Mouse (Mus musculus) midbrain, embryonic 10.5 days (tissue): ENCODE measurements around the gene Cnot3. TPM values are rescaled to one million over a fixed set of nuclear protein-coding genes. Genes with fewer than 3 reads are reported as not detected.
"Not testable (repeated sequence)": the region's sequence is repeated elsewhere in the genome, so short reads cannot be mapped to it uniquely, and the experiment has no call there.

ENCODE experiments used
- DNase-seq: peaks from one replicate; pipeline ENCODE4 v3.0.0-alpha.2; 2017; ENCODE audit warnings: low spot score
- H3K27ac ChIP-seq: fragments of 300-500 bp; sonication (generic); replicated peaks from 2 replicates; pipeline ENCODE4 v1.5.1; 2016; ENCODE audit warnings: mild to moderate bottlenecking
- H3K27me3 ChIP-seq: fragments of 300-500 bp; sonication (generic); 2 replicates; pipeline ENCODE4 v1.6.1; 2016; ENCODE audit warnings: low read depth, mild to moderate bottlenecking; ENCODE audit not compliant: poor library complexity, severe bottlenecking
- H3K36me3 ChIP-seq: fragments of 300-500 bp; sonication (generic); 2 replicates; pipeline ENCODE4 v1.6.1; 2016; ENCODE audit warnings: mild to moderate bottlenecking, moderate library complexity
- H3K4me1 ChIP-seq: fragments of 300-500 bp; sonication (generic); 2 replicates; pipeline ENCODE4 v1.6.1; 2016
- H3K4me3 ChIP-seq: fragments of 300-500 bp; sonication (generic); 2 replicates; pipeline ENCODE4 v1.5.1; 2016; ENCODE audit warnings: mild to moderate bottlenecking, moderate library complexity
- H3K9me3 ChIP-seq: fragments of 300-500 bp; sonication (generic); replicated peaks from 2 replicates; pipeline ENCODE4 v1.6.1; 2016; ENCODE audit warnings: mild to moderate bottlenecking
- WGBS: fragments of 180-500 bp; shearing (Covaris S2); methylation state at CpG from one replicate; pipeline ENCODE4 v1.1.7; 2016; 5-methylcytosine and 5-hydroxymethylcytosine counted together
- polyA plus RNA-seq: library from polyadenylated mRNA; unstranded; fragments of >200 nt; fragmentation: Nextera tagmentation; extraction: Ambion mirVana; gene quantifications from 2 replicates; pipeline ENCODE4 v1.2.1, GENCODE M21; 2016

Cnot3 gene
- polyA plus RNA-seq: 75.2 and 82.7 TPM in 2 replicates

DNA sequence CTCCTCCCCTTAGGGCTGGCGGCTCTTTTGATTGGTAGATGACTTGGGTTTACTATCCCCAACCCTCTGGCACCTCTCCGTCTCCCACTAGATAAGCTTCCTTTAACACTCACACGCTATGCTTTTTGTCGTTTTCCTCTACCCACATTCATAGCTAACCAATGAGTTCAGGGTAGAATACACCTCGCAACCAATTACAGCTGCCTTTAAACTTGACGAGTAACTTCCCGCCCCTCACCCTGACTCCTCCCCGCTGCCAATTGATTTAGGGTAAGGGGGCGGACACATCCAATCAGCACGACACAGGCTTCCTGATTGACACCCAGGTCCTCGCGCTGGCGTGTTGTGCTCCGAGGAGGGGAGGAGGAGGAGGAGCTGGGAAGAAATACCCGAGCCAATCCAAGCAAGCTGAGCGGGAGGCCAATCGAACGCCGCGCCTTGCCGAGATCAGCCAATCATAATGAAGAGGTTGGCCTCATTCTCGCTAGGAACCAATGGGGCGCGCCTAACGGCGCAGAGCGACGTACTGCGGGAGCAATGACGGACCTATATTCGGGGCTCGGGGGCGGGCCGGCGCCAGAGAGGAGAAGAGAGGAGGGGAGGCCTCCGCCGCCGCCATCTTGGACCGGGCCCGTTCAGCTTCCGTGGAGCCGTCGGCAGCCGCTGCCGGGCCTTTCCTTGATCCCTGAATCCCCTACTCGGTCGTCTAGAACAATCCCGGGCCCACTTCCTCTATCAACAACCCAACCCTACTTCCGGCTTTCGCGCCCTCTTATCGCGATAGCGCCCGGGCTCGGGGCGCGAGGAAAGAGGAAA is at the start of gene Cnot3:
Gene Cnot3 (plus strand): TSS at position 597 of the 816 bp plus-strand sequence.
- WGBS: under 1% methylated on average over 58 of the region's 58 CpGs
- peak; percentile 98 for DNase-seq
- Histone ChIP-seq H3K36me3 (peaks cover 54% of the 10 kb centered on the region), H3K27ac (peak within 1 kb of the TSS; percentile 97), H3K27me3 (0 out of 2 replicates have a peak, but pooled peaks cover 6% of the 10 kb centered on the region), H3K4me3 (peak within 1 kb of the TSS; percentile 100), H3K9me3 (0 out of 2 replicates have a peak, but pooled peaks cover 3% of the 10 kb centered on the region), H3K4me1 (peaks cover 40% of the 10 kb centered on the region)

DNA sequence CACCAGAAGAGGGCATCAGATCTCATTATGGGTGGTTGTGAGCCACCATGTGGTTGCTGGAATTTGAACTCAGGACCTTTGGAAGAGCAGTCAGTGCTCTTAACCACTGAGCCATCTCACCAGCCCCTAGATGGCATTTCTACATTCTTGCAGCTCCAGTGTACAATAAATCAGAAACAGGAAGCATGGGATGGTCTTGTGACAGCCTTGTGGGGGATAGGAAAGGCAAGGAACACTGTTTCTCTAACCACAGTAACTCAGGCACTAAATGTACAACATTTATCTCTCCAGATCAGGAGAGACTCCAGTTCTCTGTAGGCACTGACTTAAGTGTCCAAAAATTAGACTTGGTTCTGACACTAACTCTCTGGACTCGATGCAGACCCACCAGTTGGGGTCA is 47.3 kb upstream of the Cnot3 start:
- H3K36me3 ChIP-seq, H3K4me3 ChIP-seq, H3K9me3 ChIP-seq, H3K27ac ChIP-seq, H3K27me3 ChIP-seq, DNase-seq, H3K4me1 ChIP-seq: not testable (repeated sequence)
- WGBS: 73% methylated on average over 1 of the region's 1 CpGs

DNA sequence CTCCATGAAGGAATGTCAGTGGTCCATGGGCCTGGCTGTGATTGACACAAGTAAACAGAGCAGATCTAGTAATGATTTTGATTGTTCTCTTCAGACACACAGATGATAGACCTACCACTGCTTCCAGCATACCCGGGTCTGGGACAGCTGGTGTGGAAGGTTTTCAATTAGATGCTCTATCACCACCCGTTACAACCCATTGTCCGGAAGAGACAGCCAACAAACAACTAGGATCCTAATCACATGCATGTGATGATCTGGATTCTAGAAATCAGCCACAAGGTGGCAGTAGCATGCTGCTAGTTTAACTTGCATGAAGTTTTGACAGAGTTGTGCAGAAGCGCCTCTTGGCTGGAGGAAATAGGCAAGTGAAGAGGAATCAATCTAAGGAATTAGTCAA is 43.9 kb upstream of the Cnot3 start:
- 22% methylated on average over 4 of the region's 4 CpGs for WGBS
- peak; percentile 64 for DNase-seq

DNA sequence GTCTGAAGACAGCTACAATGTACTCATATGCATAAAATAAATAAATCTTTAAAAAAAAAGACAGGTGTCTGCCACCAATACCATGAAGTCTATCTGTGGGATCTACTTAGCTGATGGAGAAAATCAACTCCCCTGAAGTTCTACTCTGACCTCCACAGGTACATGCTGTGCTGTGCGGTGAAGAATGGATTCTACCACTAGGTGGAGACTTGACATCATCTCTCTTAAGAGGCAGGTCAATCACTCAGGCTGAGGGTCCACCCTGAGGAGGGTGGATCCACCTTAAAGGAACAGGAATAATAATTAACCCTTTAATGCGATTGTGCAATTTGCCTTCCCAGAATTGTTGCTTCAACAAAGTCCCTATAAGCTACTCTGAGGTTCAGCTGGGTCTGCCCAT is 38.3 kb upstream of the Cnot3 start:
- DNase-seq: no peak
- H3K4me3 ChIP-seq: no peak overlapping the region
- H3K9me3 ChIP-seq: no peaks in the 10 kb centered on the region
- no peaks in the 10 kb centered on the region for H3K27me3 ChIP-seq
- H3K36me3 ChIP-seq: no peaks in the 10 kb centered on the region
- no peak overlapping the region for H3K27ac ChIP-seq
- no peaks in the 10 kb centered on the region for H3K4me1 ChIP-seq
- 26% methylated on average over 2 of the region's 2 CpGs for WGBS

More for the DNA sequence above, 43.9 kb upstream of the Cnot3 start:
- Histone ChIP-seq H3K9me3 (no peaks in the 10 kb centered on the region), H3K36me3 (no peaks in the 10 kb centered on the region), H3K27ac (no peak overlapping the region), H3K4me3 (no peak overlapping the region), H3K27me3 (no peaks in the 10 kb centered on the region), H3K4me1 (no peaks in the 10 kb centered on the region)

DNA sequence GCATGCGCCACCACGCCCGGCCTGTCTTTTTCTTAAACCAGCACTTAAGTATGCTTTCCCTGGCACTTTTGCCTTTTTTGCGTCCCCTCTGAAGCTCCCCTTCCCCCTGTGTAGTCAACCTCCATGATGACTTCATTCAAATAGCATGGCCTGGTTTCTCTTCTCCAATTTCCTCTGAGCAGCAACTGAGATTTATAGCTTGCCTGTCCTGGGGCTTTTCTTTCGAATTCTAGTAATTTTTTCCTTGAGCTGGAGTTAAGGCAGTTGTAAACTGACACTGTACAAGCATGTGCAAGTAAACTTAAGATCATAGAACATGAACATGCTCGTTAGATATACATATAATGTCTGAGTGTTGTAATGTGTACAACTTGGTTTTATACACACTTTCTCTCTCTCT is 37.7 kb upstream of the Cnot3 start:
- no peaks in the 10 kb centered on the region for H3K9me3 ChIP-seq
- H3K27ac ChIP-seq: no peak overlapping the region
- 84% methylated on average over 6 of the region's 6 CpGs for WGBS
- H3K27me3 ChIP-seq: no peaks in the 10 kb centered on the region
- no peaks in the 10 kb centered on the region for H3K36me3 ChIP-seq
- H3K4me3 ChIP-seq: no peak overlapping the region
- H3K4me1 ChIP-seq: no peaks in the 10 kb centered on the region
- no peak for DNase-seq

DNA sequence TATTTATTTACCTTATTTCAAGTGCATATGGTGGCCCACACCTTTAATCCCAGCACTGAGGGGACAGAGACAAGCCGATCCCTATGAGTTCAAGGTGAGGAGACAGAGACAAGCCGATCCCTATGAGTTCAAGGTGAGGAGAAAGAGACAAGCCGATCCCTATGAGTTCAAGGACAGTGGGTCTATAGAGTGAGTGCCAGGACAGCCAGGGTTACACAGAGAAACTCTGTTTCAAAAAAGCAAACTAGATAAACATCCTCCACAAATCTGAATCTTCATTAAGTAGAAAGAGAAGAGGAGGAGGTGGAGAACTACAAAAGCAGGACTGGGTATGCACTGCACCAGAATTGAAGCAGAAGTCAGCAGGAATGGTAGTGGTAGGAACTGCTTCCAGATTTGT is 36.4 kb upstream of the Cnot3 start:
- Histone ChIP-seq H3K27ac (no peak overlapping the region), H3K9me3 (no peaks in the 10 kb centered on the region), H3K4me3 (no peak overlapping the region), H3K4me1 (no peaks in the 10 kb centered on the region), H3K36me3 (no peaks in the 10 kb centered on the region), H3K27me3 (no peaks in the 10 kb centered on the region)
- 95% methylated on average over 3 of the region's 3 CpGs for WGBS
- DNase-seq: no peak

DNA sequence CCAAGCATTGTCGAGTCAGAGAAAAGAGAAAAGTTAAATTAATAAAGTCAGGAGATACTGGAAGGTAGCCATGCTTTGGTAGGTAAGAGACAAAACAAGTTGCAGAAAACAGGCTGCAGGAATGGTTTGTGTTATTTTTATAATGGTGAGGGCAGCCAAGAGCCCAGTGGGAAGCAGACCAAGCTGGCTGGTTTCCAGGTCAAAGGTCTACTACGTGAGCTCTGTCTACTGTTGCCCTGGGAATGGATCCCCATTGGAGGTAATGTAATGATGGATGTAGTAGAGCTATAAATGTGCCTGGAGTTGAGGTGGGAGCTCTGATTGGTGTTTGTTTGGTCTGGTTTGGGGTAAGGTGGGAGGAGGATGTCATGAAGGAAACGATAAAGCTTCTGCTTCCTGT is 36.0 kb upstream of the Cnot3 start:
- Histone ChIP-seq H3K27ac (no peak overlapping the region), H3K36me3 (no peaks in the 10 kb centered on the region), H3K4me1 (no peaks in the 10 kb centered on the region), H3K27me3 (no peaks in the 10 kb centered on the region), H3K4me3 (no peak overlapping the region), H3K9me3 (no peaks in the 10 kb centered on the region)
- 72% methylated on average over 3 of the region's 3 CpGs for WGBS
- DNase-seq: no peak

DNA sequence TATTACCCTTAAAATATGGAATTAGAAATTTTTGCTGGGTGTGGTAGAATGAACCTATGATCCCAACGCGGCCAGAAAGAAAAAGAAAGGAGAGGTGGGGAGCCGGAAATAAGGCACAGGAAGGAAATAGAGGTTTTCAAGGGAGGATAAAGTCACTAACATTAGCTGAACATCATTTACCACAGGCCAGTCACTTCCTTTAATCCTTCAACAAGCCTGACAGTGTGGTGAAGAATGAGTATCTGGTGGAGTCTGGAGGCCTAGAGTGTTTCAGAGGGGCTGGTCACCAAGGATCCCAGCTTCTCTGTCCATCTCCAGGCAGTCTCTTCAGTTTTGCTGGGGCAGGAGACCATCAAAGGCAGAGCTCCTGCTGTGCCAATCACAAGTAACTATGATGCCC is 34.6 kb upstream of the Cnot3 start:
- H3K4me3 ChIP-seq: no peak overlapping the region
- H3K36me3 ChIP-seq: no peaks in the 10 kb centered on the region
- no peak overlapping the region for H3K27ac ChIP-seq
- no peaks in the 10 kb centered on the region for H3K27me3 ChIP-seq
- no peaks in the 10 kb centered on the region for H3K9me3 ChIP-seq
- no peak for DNase-seq
- no peaks in the 10 kb centered on the region for H3K4me1 ChIP-seq
- WGBS: 88% methylated on average over 3 of the region's 3 CpGs

DNA sequence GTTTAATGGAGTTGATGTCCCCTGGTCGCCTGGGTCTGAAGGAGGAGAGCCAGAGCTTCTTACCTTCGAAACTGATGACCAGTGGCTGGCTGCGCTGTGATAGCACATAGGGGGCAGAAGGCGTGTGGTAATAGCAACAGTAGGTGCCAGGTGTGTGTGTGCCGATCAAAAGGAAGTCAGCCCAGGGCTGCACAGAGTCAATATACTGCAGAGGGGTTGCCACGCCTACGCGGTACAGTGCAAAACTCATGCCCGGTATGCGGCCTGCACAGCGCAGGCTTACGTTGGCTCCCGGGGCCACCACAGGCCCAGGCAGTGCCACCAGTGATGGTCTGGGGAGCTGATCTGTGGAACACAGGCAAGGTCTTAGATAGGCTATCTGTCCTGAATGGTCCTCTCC is 34.1 kb upstream of the Cnot3 start:
- Histone ChIP-seq H3K36me3 (no peaks in the 10 kb centered on the region), H3K4me3 (no peak overlapping the region), H3K4me1 (no peaks in the 10 kb centered on the region), H3K27ac (no peak overlapping the region), H3K9me3 (no peaks in the 10 kb centered on the region), H3K27me3 (no peaks in the 10 kb centered on the region)
- no peak for DNase-seq
- 89% methylated on average over 13 of the region's 13 CpGs for WGBS

DNA sequence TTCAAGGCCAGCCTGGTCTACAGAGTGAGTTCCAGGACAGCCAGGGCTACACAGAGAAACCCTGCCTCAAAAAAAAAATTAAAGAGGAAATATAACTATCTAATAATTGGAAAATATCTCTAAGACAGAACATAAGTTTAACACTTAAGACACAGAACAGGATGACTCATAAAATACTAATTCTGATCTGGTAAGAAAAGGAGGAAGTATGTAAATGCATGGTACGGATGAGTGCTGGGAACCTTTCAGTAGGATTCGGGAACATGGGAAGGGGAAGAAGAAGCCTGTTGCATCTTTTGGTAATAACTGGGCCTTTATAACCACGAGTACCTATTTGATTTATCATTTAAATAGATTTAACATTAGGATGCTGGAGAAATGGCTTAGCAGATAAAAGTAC is 31.0 kb upstream of the Cnot3 start:
- Histone ChIP-seq H3K27me3 (no peaks in the 10 kb centered on the region), H3K4me1 (peaks cover 6% of the 10 kb centered on the region), H3K9me3 (no peaks in the 10 kb centered on the region), H3K36me3 (peaks cover under 1% of the 10 kb centered on the region), H3K27ac (no peak overlapping the region), H3K4me3 (no peak overlapping the region)
- WGBS: 89% methylated on average over 3 of the region's 3 CpGs
- no peak for DNase-seq

DNA sequence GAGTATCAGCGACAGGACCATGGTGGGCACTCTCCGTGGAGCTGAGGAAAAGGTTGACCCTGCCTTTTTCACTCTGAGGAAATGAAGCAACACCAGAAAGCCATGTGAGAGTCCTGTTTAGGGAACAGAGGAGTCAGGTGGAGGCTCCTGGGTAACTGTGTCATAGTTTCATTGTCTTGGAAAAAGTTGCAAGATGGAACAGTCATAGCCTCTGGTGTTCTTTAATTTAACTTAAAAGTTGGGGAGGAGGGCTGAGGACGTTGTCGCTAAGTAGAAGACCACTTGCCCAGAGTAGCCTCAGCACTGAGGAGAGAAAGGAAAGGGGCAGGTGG is 29.0 kb upstream of the Cnot3 start, which contains the start of gene Oscar:
Gene Oscar (minus strand): TSS at position 101 of the 332 bp plus-strand sequence.
- Histone ChIP-seq H3K27ac (no peak within 1 kb of the TSS), H3K9me3 (no peaks in the 10 kb centered on the region), H3K27me3 (no peaks in the 10 kb centered on the region), H3K36me3 (peaks cover 21% of the 10 kb centered on the region), H3K4me1 (peaks cover 6% of the 10 kb centered on the region), H3K4me3 (peak within 1 kb of the TSS; percentile 87)
- DNase-seq: no peak
- WGBS: 82% methylated on average over 4 of the region's 4 CpGs

DNA sequence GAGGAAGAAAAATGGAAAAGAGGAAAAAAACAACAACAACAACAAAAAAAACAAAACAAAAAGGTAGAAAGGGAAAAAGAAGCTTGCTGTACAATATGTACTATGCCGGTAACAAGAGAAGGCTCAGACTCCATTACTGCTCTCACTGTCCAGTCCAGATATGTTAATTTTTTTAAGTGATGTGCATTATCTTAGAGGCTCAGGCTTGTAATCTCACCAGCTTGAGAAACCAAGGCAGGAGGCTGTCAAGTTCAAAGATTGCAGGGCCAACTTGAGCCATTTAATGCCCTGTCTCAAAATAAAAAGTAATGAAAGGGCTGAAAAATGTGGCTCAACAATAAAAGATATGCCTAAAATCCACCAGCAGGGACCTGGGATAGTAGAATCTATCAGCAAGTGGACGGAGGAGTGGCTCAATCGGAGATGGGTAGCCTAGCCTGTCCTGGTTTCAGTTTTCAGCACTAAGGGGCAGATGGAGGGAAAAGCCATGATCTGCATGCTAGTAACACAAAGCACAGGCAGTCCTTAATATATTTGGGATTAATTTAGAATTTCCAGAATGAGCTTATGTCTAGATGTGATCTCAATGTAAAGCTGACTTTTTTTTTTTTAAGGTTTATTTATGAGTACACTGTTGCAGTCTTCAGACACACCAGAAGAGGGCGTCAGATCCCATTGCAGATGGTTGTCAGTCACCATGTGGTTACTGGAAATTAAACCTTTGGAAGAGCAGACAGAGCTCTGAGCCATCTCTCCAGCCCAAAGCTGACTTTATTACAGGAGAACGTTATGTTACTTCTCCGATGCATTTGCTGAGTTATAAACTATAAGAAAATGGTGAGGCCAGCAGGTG is 28.5 kb upstream of the Cnot3 start:
- peaks cover 27% of the 10 kb centered on the region for H3K36me3 ChIP-seq
- H3K27me3 ChIP-seq: no peaks in the 10 kb centered on the region
- H3K27ac ChIP-seq: no peak overlapping the region
- DNase-seq: no peak
- peaks cover 6% of the 10 kb centered on the region for H3K4me1 ChIP-seq
- no peaks in the 10 kb centered on the region for H3K9me3 ChIP-seq
- WGBS: 44% methylated on average over 6 of the region's 6 CpGs
- peak overlapping the region; percentile 87 for H3K4me3 ChIP-seq
